Mouse (Mus musculus) ovary, postnatal 36 days (tissue): ENCODE data around the gene Gspt1.
A peak's percentile ranks its signal among the peaks of the same experiment; 100 is the strongest.

Experiments used
- DNase-seq: peaks from one replicate; pipeline ENCODE4 v3.0.0; 2022; ENCODE audit warnings: low spot score, mixed read lengths

Gspt1 gene

GRCm38 (mm10) chr16:11202571-11203554 is 51.3 kb downstream of the Gspt1 start, which contains the start of gene Rsl1d1:
Gene Rsl1d1 (minus strand): TSS chr16:11203331.
- DNase-seq, result peak; percentile 86

GRCm38 (mm10) chr16:11201740-11202394 is 52.3 kb downstream of the Gspt1 start:
- no peak for DNase-seq

- no peak for DNase-seq
Observed at GRCm38 (mm10) chr16:11200247-11200646, 53.9 kb downstream of the Gspt1 start.

- DNase-seq, result no peak
Observed at GRCm38 (mm10) chr16:11198467-11198866, 55.7 kb downstream of the Gspt1 start.

GRCm38 (mm10) chr16:11197052-11197451 is 57.1 kb downstream of the Gspt1 start:
- DNase-seq, result no peak

- no peak for DNase-seq
Observed at GRCm38 (mm10) chr16:11193231-11193630, 60.9 kb downstream of the Gspt1 start.

- DNase-seq, result no peak
Observed at GRCm38 (mm10) chr16:11190150-11190549, 64.0 kb downstream of the Gspt1 start.

- no peak for DNase-seq
Observed at GRCm38 (mm10) chr16:11177404-11177803, 76.7 kb downstream of the Gspt1 start.

- DNase-seq, result no peak
Observed at GRCm38 (mm10) chr16:11176884-11177244, 77.3 kb downstream of the Gspt1 start.

- peak; percentile 90 for DNase-seq
Observed at GRCm38 (mm10) chr16:11176208-11176883, 77.8 kb downstream of the Gspt1 start, which contains the start of gene Zc3h7a. Gene Zc3h7a (minus strand): TSS chr16:11176393.

GRCm38 (mm10) chr16:11175489-11176207 is 78.5 kb downstream of the Gspt1 start:
- DNase-seq, result peak; percentile 61

- DNase-seq, result no peak
Observed at GRCm38 (mm10) chr16:11175100-11175488, 79.0 kb downstream of the Gspt1 start.

- peak; percentile 52 for DNase-seq
Observed at GRCm38 (mm10) chr16:11174671-11175081, 79.4 kb downstream of the Gspt1 start.

- DNase-seq, result no peak
Observed at GRCm38 (mm10) chr16:11171679-11172078, 82.4 kb downstream of the Gspt1 start.
